Mouse (Mus musculus) hindbrain, embryonic 11.5 days (tissue): ENCODE measurements at regions not wholly inside any gene's neighbourhood (a gene's known extent, or its start where the extent isn't known, plus 50 kb on each side); places are given as distances from the start of the nearest gene placed in this dataset.
A peak's percentile ranks its signal among the peaks of the same experiment; 100 is the strongest.

ENCODE experiments used
- ATAC-seq: fragments of 200-750 bp; cut with Nextera tagmentation; 2 replicates; pipeline ENCODE4 v1.8.0; 2017; ENCODE audit warnings: mild to moderate bottlenecking, moderate TSS enrichment, moderate library complexity; ENCODE audit not compliant: low FRiP score
- DNase-seq: peaks from one replicate; pipeline ENCODE4 v3.0.0-alpha.2; 2015; ENCODE audit warnings: low spot score
- H3K27ac ChIP-seq: fragments of 300-500 bp; sonication (generic); 2 replicates; pipeline ENCODE4 v1.5.1; 2014; ENCODE audit warnings: mild to moderate bottlenecking, low read depth, low read length
- H3K27me3 ChIP-seq: fragments of 300-500 bp; sonication (generic); 2 replicates; pipeline ENCODE4 v1.6.1; 2014; ENCODE audit warnings: mild to moderate bottlenecking, low read length, moderate library complexity, mixed read lengths; ENCODE audit not compliant: control insufficient read depth, insufficient read depth
- H3K36me3 ChIP-seq: fragments of 300-500 bp; sonication (generic); 2 replicates; pipeline ENCODE4 v1.6.1; 2014; ENCODE audit warnings: mild to moderate bottlenecking, low read length, moderate library complexity, mixed read lengths; ENCODE audit not compliant: control insufficient read depth, insufficient read depth
- H3K4me1 ChIP-seq: fragments of 300-500 bp; sonication (generic); replicated peaks from 2 replicates; pipeline ENCODE4 v1.6.1; 2014; ENCODE audit warnings: low read length, mixed read lengths; ENCODE audit not compliant: control insufficient read depth, insufficient read depth
- H3K4me2 ChIP-seq: fragments of 300-500 bp; sonication (generic); replicated peaks from 2 replicates; pipeline ENCODE4 v1.6.1; 2014; ENCODE audit warnings: mild to moderate bottlenecking, low read depth, low read length
- H3K4me3 ChIP-seq: fragments of 300-500 bp; sonication (generic); 2 replicates; pipeline ENCODE4 v1.5.1; 2014; ENCODE audit warnings: low read depth, low read length
- H3K9ac ChIP-seq: fragments of 300-500 bp; sonication (generic); 2 replicates; pipeline ENCODE4 v1.6.1; 2014; ENCODE audit warnings: low read depth, low read length
- H3K9me3 ChIP-seq: fragments of 300-500 bp; sonication (generic); 2 replicates; pipeline ENCODE4 v1.6.1; 2016; ENCODE audit warnings: low read length; ENCODE audit not compliant: control insufficient read depth
- WGBS: fragments of 180-500 bp; shearing (Covaris S2); extraction: QIAGEN DNeasy Blood & Tissue Kit; methylation state at CpG from one replicate; pipeline ENCODE4 v1.1.7; 2014; 5-methylcytosine and 5-hydroxymethylcytosine counted together

DNA sequence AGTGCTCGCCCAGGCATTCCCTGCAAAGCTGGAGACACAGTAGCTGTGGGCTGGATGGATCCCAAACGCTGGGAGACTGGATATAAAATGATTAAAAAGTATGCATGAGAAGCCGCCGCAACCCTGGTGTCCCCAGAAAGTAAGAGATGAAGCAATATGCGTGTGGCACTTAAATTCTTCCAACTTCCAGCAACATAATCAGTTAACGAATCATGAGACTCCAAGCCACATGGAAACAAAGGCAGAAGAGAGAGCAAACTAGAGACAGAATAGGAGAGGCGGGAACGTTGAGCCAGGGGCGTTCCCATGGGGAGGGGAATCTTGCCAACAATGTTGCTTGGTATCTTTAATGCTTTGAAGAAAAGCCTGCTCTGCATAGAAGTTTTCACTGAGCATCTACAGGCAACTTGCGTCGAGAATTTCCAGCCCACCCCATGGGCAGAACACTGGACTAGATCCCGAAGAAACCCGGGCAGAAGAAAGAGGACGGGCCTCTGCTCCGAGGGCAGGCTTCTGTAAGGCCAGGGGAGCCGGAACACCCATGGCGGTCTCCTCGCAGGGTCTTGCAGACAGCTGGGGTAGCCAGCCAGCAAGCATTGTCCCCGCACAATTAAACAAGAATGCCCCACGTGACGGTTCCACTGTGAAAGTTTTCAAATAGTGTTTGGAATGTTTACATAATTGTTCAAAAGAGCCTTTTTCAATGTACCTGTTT, 333.7 kb downstream of the 3100002H09Rik start:
- peak overlapping the region; percentile 32 for H3K27ac ChIP-seq
- H3K9ac ChIP-seq = peak overlapping the region; percentile 67
- peak overlapping the region; percentile 36 for H3K4me3 ChIP-seq
- ATAC-seq (peak; percentile 76), DNase-seq (peak; percentile 74)
- H3K9me3 ChIP-seq = no peaks in the 10 kb centered on the region
- peak overlapping the region; percentile 83 for H3K4me2 ChIP-seq
- no peaks in the 10 kb centered on the region for H3K27me3 ChIP-seq
- no peaks in the 10 kb centered on the region for H3K36me3 ChIP-seq
- peaks cover 6% of the 10 kb centered on the region for H3K4me1 ChIP-seq
- 4% methylated on average over 21 of the region's 21 CpGs for WGBS

GRCm38 (mm10) chr4:124272002-124272401, 338.6 kb downstream of the 3100002H09Rik start:
- Histone ChIP-seq H3K27me3 (no peaks in the 10 kb centered on the region), H3K27ac (no peak overlapping the region), H3K4me2 (no peak overlapping the region), H3K36me3 (no peaks in the 10 kb centered on the region), H3K9ac (no peak overlapping the region), H3K9me3 (no peaks in the 10 kb centered on the region), H3K4me3 (no peak overlapping the region), H3K4me1 (peaks cover 3% of the 10 kb centered on the region)
- ATAC-seq = no peak
- DNase-seq = no peak
- 88% methylated on average over 2 of the region's 2 CpGs for WGBS

GRCm38 (mm10) chr4:124268404-124268803, 342.2 kb downstream of the 3100002H09Rik start:
- DNase-seq (no peak), ATAC-seq (no peak)
- H3K9me3 ChIP-seq = no peaks in the 10 kb centered on the region
- H3K9ac ChIP-seq = no peak overlapping the region
- H3K36me3 ChIP-seq = no peaks in the 10 kb centered on the region
- no peak overlapping the region for H3K4me3 ChIP-seq
- 85% methylated on average over 4 of the region's 4 CpGs for WGBS
- H3K27ac ChIP-seq = no peak overlapping the region
- no peak overlapping the region for H3K4me2 ChIP-seq
- no peaks in the 10 kb centered on the region for H3K27me3 ChIP-seq
- H3K4me1 ChIP-seq = peaks cover 6% of the 10 kb centered on the region

GRCm38 (mm10) chr4:124266573-124266972, 344.0 kb downstream of the 3100002H09Rik start:
- peak; percentile 66 for ATAC-seq
- Histone ChIP-seq H3K4me1 (peaks cover 6% of the 10 kb centered on the region), H3K36me3 (no peaks in the 10 kb centered on the region), H3K4me2 (no peak overlapping the region), H3K9ac (no peak overlapping the region), H3K9me3 (no peaks in the 10 kb centered on the region), H3K27me3 (no peaks in the 10 kb centered on the region), H3K4me3 (no peak overlapping the region), H3K27ac (peak overlapping the region; percentile 14; the same call in 1 of the 2 replicates)
- peak; percentile 53 for DNase-seq
- 24% methylated on average over 4 of the region's 4 CpGs for WGBS

GRCm38 (mm10) chr4:124265527-124265926, 345.1 kb downstream of the 3100002H09Rik start:
- H3K27me3 ChIP-seq = no peaks in the 10 kb centered on the region
- H3K9ac ChIP-seq = no peak overlapping the region
- H3K27ac ChIP-seq = no peak overlapping the region
- 85% methylated on average over 15 of the region's 15 CpGs for WGBS
- peaks cover 6% of the 10 kb centered on the region for H3K4me1 ChIP-seq
- ATAC-seq (no peak), DNase-seq (no peak)
- no peak overlapping the region for H3K4me3 ChIP-seq
- no peaks in the 10 kb centered on the region for H3K9me3 ChIP-seq
- no peak overlapping the region for H3K4me2 ChIP-seq
- no peaks in the 10 kb centered on the region for H3K36me3 ChIP-seq

DNA sequence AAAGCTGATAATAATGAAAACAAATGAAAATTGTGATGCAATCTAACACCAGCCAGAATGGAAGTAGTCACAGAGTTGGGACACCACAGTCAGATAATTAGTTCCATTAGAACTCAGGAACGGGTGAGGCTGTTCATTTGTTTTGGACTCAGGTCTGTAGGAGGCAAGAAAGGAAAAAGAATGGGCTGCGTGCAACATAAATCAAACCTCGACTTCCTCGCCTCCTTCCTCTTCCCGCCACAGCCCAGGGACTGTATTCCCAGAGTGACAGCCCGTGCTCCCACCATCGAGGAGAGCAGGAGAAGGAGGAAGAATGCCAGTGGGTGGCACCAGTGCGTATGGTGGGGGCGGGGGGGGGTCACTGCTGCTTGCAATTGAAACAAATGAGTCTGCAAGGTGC, 339.2 kb upstream of the 4930535I16Rik start:
- Histone ChIP-seq H3K4me2 (no peak overlapping the region), H3K4me3 (no peak overlapping the region), H3K9ac (no peak overlapping the region), H3K27me3 (no peaks in the 10 kb centered on the region), H3K27ac (no peak overlapping the region), H3K9me3 (no peaks in the 10 kb centered on the region), H3K4me1 (peaks cover 3% of the 10 kb centered on the region; the same call in 1 of the 2 replicates), H3K36me3 (no peaks in the 10 kb centered on the region)
- DNase-seq (no peak), ATAC-seq (no peak)
- 31% methylated on average over 9 of the region's 9 CpGs for WGBS

DNA sequence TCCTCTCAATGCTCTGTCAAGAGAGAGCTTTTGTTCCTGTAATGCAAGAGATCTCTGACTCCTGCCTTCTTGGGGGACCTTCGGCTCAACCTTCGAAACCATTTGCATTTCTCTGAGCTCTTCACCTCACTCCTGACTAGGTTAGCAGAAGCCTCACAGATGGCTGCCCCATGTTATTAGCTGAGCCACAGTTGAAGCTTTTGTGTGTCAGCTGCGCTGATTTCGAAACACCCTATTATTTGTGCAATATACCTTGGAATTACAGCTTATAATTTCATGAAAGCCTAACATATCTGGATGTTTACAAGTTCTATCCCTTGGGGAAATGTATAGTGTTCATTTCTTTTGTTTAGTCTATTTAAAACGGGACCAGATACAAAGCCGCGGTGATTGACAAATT, 338.7 kb upstream of the 4930535I16Rik start:
- H3K27ac ChIP-seq = no peak overlapping the region

DNA sequence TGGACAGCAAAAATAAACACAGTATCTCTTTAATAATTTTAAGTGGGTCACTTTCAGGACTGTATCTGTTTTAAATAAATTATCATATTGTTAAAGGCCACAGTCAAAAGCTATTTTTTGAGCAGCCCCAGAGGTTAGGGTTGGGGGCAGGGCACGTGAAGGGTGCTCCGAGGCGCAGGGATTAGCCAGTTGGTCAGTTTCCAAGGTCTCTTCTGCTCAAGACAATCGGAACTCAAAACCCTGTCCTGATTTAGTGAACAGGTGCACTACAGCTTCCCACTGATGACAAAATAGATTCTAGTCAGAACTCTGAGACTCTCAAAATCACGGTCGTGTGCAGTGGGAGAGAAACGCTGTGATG, 337.3 kb upstream of the 4930535I16Rik start:
- no peak overlapping the region for H3K4me2 ChIP-seq
- WGBS = 42% methylated on average over 7 of the region's 7 CpGs
- DNase-seq = no peak
- H3K36me3 ChIP-seq = no peaks in the 10 kb centered on the region
- ATAC-seq = no peak
- H3K4me1 ChIP-seq = peaks cover 3% of the 10 kb centered on the region; the same call in 1 of the 2 replicates
- H3K9me3 ChIP-seq = no peaks in the 10 kb centered on the region
- H3K27ac ChIP-seq = no peak overlapping the region
- no peak overlapping the region for H3K9ac ChIP-seq
- H3K4me3 ChIP-seq = no peak overlapping the region
- H3K27me3 ChIP-seq = no peaks in the 10 kb centered on the region

More for the DNA sequence above, 338.7 kb upstream of the 4930535I16Rik start:
- WGBS = 72% methylated on average over 7 of the region's 7 CpGs
- DNase-seq (no peak), ATAC-seq (no peak)
- no peak overlapping the region for H3K9ac ChIP-seq
- H3K4me1 ChIP-seq = peaks cover 3% of the 10 kb centered on the region; the same call in 1 of the 2 replicates
- H3K27me3 ChIP-seq = no peaks in the 10 kb centered on the region
- no peaks in the 10 kb centered on the region for H3K36me3 ChIP-seq
- no peak overlapping the region for H3K4me3 ChIP-seq
- no peaks in the 10 kb centered on the region for H3K9me3 ChIP-seq
- H3K4me2 ChIP-seq = no peak overlapping the region
